Mouse (Mus musculus): ENCODE measurements at regions not wholly inside any gene's neighbourhood (a gene's known extent, or its start where the extent isn't known, plus 50 kb on each side); places are given as distances from the start of the nearest gene placed in this dataset.

GRCm38 (mm10) chr13:72114776-72115663, 151.5 kb upstream of the Irx1 start:
- H3K4me3 ChIP-seq: no peak overlapping the region
- H3K36me3 ChIP-seq: no peaks in the 10 kb centered on the region
- WGBS: 60% methylated on average over 10 of the region's 10 CpGs
- H3K27me3 ChIP-seq (replicated peaks): no peaks in the 10 kb centered on the region
- no peak overlapping the region for H3K9ac ChIP-seq
- no peak overlapping the region for H3K4me2 ChIP-seq
- H3K27ac ChIP-seq (ENCODE audit: poor library complexity, severe bottlenecking): no peak overlapping the region
- no peaks in the 10 kb centered on the region for H3K9me3 ChIP-seq (replicated peaks)
- no peak for ATAC-seq (ENCODE audit: insufficient number of reproducible peaks, low FRiP score)
- H3K4me1 ChIP-seq (replicated peaks): peaks cover 13% of the 10 kb centered on the region

DNA sequence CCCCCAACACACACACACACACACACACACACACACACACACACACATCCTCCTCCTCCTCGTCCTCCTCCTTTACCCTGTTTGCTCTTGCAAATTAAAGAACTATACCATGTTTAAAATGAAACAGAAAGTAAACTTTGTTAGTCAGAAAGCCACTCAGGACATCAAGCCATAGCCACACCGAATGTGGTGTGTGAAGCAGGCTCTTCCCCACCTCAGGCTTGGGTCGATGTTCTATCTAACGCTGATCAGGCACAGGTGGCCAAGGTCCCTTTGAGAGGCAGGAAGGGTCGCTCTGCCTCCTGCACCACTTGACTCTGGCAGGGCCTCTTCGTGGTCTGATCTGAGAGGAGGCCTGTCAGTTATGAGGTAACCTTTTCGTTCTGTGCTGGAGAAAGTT, 156.9 kb upstream of the Irx1 start:
- Histone ChIP-seq H3K9me3 (replicated peaks) (no peaks in the 10 kb centered on the region), H3K27ac (ENCODE audit: poor library complexity, severe bottlenecking) (no peak overlapping the region), H3K4me2 (0 out of 2 replicates have a peak overlapping the region, but pooled peaks have one; percentile 14), H3K36me3 (no peaks in the 10 kb centered on the region), H3K27me3 (replicated peaks) (peaks cover 5% of the 10 kb centered on the region), H3K4me3 (no peak overlapping the region), H3K9ac (no peak overlapping the region), H3K4me1 (replicated peaks) (peaks cover 27% of the 10 kb centered on the region)
- 33% methylated on average over 7 of the region's 7 CpGs for WGBS
- no peak for ATAC-seq (ENCODE audit: insufficient number of reproducible peaks, low FRiP score)

- no peak overlapping the region for H3K9ac ChIP-seq
Measured at GRCm38 (mm10) chr13:72120911-72121553, 157.5 kb upstream of the Irx1 start.

DNA sequence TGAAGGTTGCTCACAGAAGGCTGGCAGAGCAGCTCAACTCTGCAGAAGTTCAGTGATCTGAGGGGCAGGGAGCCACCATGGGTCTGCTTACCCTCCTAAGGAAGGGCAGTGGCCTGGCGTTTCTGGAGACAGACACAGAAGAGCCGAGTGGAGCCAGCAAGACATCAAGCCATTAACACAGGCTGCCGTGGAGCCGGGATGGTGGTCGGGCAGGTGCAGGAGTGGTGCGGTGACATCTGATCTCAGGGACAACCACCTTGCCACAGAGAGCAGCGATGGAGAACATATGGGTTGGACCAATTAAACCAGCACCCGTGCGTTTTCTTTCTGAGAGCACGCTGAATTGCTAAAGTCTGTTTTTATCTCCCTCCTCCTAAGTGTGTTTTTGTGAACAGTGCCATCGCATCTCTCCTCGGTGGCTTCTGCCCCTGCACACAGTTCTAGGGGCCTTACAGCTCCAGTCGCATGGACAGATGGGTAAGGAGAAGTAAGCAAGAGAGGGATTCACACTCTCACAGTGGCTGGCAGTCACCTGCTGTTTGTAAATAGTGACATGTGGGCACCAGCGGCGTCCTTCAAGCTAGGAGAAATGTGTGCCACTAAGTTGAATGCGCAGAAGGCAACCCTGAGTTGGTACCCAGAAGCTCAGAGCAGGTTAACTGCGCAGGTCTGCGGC, 158.2 kb upstream of the Irx1 start:
- Histone ChIP-seq H3K36me3 (no peaks in the 10 kb centered on the region), H3K27ac (ENCODE audit: poor library complexity, severe bottlenecking) (no peak overlapping the region), H3K4me2 (no peak overlapping the region), H3K27me3 (replicated peaks) (peaks cover 5% of the 10 kb centered on the region), H3K9me3 (replicated peaks) (no peaks in the 10 kb centered on the region), H3K4me3 (no peak overlapping the region), H3K9ac (no peak overlapping the region), H3K4me1 (replicated peaks) (peaks cover 22% of the 10 kb centered on the region)
- no peak for ATAC-seq (ENCODE audit: insufficient number of reproducible peaks, low FRiP score)
- 74% methylated on average over 18 of the region's 18 CpGs for WGBS

More at GRCm38 (mm10) chr13:72120911-72121553, 157.5 kb upstream of the Irx1 start:
- Histone ChIP-seq H3K27ac (ENCODE audit: poor library complexity, severe bottlenecking) (no peak overlapping the region), H3K27me3 (replicated peaks) (peaks cover 5% of the 10 kb centered on the region), H3K4me1 (replicated peaks) (peaks cover 26% of the 10 kb centered on the region), H3K4me2 (no peak overlapping the region), H3K4me3 (no peak overlapping the region), H3K9me3 (replicated peaks) (no peaks in the 10 kb centered on the region), H3K36me3 (no peaks in the 10 kb centered on the region)
- WGBS: 23% methylated on average over 6 of the region's 6 CpGs
- ATAC-seq (ENCODE audit: insufficient number of reproducible peaks, low FRiP score): 0 out of 2 replicates have a peak, but pooled peaks have one; percentile 17

DNA sequence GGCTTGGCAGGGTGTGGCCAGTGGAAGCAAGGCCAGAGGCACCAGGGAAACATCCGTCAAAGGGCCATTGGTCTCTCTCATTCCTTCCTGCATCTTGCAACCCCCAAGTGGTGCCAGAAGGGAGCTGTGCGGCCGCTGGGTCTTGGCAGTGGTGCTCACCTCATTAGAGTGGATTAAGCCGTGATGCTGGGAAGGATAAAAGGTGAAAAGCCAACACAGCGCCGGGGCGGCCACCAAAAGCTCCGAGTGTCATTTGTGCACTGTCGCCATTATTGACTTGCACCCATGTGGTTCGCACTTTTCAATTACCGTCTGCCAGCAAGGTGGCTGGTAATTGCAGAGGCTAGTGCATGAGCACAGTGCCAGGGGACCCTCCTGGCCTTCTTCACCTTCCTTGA, 158.7 kb upstream of the Irx1 start:
- Histone ChIP-seq H3K9me3 (replicated peaks) (no peaks in the 10 kb centered on the region), H3K4me2 (no peak overlapping the region), H3K4me1 (replicated peaks) (peaks cover 22% of the 10 kb centered on the region), H3K27me3 (replicated peaks) (peaks cover 5% of the 10 kb centered on the region), H3K36me3 (no peaks in the 10 kb centered on the region), H3K27ac (ENCODE audit: poor library complexity, severe bottlenecking) (no peak overlapping the region), H3K4me3 (no peak overlapping the region), H3K9ac (no peak overlapping the region)
- no peak for ATAC-seq (ENCODE audit: insufficient number of reproducible peaks, low FRiP score)
- WGBS: 61% methylated on average over 11 of the region's 11 CpGs

- H3K9ac ChIP-seq: no peak overlapping the region
- no peak for ATAC-seq (ENCODE audit: insufficient number of reproducible peaks, low FRiP score)
- no peaks in the 10 kb centered on the region for H3K9me3 ChIP-seq (replicated peaks)
- H3K4me3 ChIP-seq: no peak overlapping the region
- H3K27me3 ChIP-seq (replicated peaks): no peaks in the 10 kb centered on the region
- H3K27ac ChIP-seq (ENCODE audit: poor library complexity, severe bottlenecking): no peak overlapping the region
- WGBS: 84% methylated on average over 1 of the region's 1 CpGs
- no peak overlapping the region for H3K4me2 ChIP-seq
- H3K4me1 ChIP-seq (replicated peaks): peaks cover 25% of the 10 kb centered on the region
- H3K36me3 ChIP-seq: no peaks in the 10 kb centered on the region
Measured at GRCm38 (mm10) chr13:72128306-72128705, 164.8 kb upstream of the Irx1 start.

DNA sequence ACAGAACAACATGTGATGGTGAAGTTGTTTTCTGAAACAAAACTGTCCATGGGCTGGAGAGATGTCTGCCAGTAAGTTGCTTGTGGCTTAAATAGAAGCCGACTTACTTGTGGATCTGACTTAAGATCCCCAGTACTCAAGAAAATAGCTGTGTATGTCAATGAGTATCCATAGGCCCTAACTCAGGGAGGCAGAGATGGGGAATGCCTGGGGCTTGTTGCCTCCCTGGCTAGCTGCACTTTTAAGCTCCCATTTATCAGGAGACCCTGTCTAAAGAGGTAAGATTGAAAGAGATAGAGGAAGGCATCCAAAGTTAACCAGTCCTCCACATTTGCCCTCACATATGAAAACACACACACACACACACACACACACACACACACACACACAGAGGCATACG, 167.8 kb upstream of the Irx1 start:
- 81% methylated on average over 2 of the region's 2 CpGs for WGBS
- Histone ChIP-seq H3K36me3 (no peaks in the 10 kb centered on the region), H3K9me3 (replicated peaks) (no peaks in the 10 kb centered on the region), H3K4me2 (no peak overlapping the region), H3K9ac (no peak overlapping the region), H3K27me3 (replicated peaks) (no peaks in the 10 kb centered on the region), H3K4me1 (replicated peaks) (peaks cover 43% of the 10 kb centered on the region), H3K4me3 (no peak overlapping the region), H3K27ac (ENCODE audit: poor library complexity, severe bottlenecking) (no peak overlapping the region)
- no peak for ATAC-seq (ENCODE audit: insufficient number of reproducible peaks, low FRiP score)

GRCm38 (mm10) chr13:72134101-72134768, 170.7 kb upstream of the Irx1 start:
- 15% methylated on average over 8 of the region's 8 CpGs for WGBS
- H3K4me1 ChIP-seq (replicated peaks): peaks cover 43% of the 10 kb centered on the region
- no peak overlapping the region for H3K4me2 ChIP-seq
- H3K36me3 ChIP-seq: no peaks in the 10 kb centered on the region
- H3K27me3 ChIP-seq (replicated peaks): no peaks in the 10 kb centered on the region
- peak; percentile 66 for ATAC-seq (ENCODE audit: insufficient number of reproducible peaks, low FRiP score)
- no peak overlapping the region for H3K4me3 ChIP-seq
- H3K9ac ChIP-seq: no peak overlapping the region
- no peaks in the 10 kb centered on the region for H3K9me3 ChIP-seq (replicated peaks)
- peak overlapping the region; percentile 77 for H3K27ac ChIP-seq (ENCODE audit: poor library complexity, severe bottlenecking)

DNA sequence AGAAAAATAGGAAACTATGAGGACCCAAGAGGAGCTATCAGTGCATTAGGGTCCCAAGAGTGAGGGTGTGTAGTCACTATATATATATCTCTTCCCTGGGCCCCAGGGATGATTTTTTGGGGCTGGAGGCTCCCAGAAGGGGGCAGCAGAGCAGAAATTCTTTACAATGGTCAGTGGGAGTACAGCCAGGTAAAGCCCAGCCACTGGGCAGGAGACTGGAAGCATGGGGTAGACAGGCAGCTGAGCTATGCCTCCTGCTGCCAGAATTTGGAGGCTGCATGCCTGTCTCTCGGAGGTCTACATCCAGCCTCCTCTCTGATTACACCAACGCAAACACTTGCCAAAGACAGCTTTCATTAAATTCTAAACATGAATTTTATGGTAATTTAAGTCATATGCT, 202.7 kb upstream of the Irx1 start:
- WGBS: 56% methylated on average over 2 of the region's 2 CpGs
- H3K4me2 ChIP-seq: no peak overlapping the region
- H3K4me3 ChIP-seq: no peak overlapping the region
- H3K27me3 ChIP-seq (replicated peaks): no peaks in the 10 kb centered on the region
- no peaks in the 10 kb centered on the region for H3K9me3 ChIP-seq (replicated peaks)
- no peak overlapping the region for H3K27ac ChIP-seq (ENCODE audit: poor library complexity, severe bottlenecking)
- H3K9ac ChIP-seq: no peak overlapping the region
- H3K4me1 ChIP-seq (replicated peaks): peaks cover 6% of the 10 kb centered on the region
- H3K36me3 ChIP-seq: no peaks in the 10 kb centered on the region
- ATAC-seq (ENCODE audit: insufficient number of reproducible peaks, low FRiP score): no peak

- no peaks in the 10 kb centered on the region for H3K27me3 ChIP-seq (replicated peaks)
- ATAC-seq (ENCODE audit: insufficient number of reproducible peaks, low FRiP score): no peak
- no peaks in the 10 kb centered on the region for H3K4me1 ChIP-seq (replicated peaks)
- H3K9me3 ChIP-seq (replicated peaks): no peaks in the 10 kb centered on the region
- no peak overlapping the region for H3K9ac ChIP-seq
- H3K4me3 ChIP-seq: no peak overlapping the region
- H3K4me2 ChIP-seq: no peak overlapping the region
- WGBS: 62% methylated on average over 2 of the region's 2 CpGs
- no peak overlapping the region for H3K27ac ChIP-seq (ENCODE audit: poor library complexity, severe bottlenecking)
- H3K36me3 ChIP-seq: no peaks in the 10 kb centered on the region
Measured at GRCm38 (mm10) chr13:72167434-72167833, 203.9 kb upstream of the Irx1 start.

- Histone ChIP-seq H3K4me3 (no peak overlapping the region), H3K4me1 (replicated peaks) (peaks cover 12% of the 10 kb centered on the region; the same call in 1 of the 2 replicates), H3K27me3 (replicated peaks) (no peaks in the 10 kb centered on the region), H3K9me3 (replicated peaks) (no peaks in the 10 kb centered on the region), H3K9ac (no peak overlapping the region), H3K36me3 (no peaks in the 10 kb centered on the region), H3K4me2 (no peak overlapping the region), H3K27ac (ENCODE audit: poor library complexity, severe bottlenecking) (no peak overlapping the region)
- no peak for ATAC-seq (ENCODE audit: insufficient number of reproducible peaks, low FRiP score)
- 94% methylated on average over 3 of the region's 3 CpGs for WGBS
Measured at GRCm38 (mm10) chr13:72183636-72184035, 220.1 kb upstream of the Irx1 start.
